ENCODE assay signal across 8 mouse cellular contexts in genomic region chrX:97141170-97142085, GRCm38 (mm10).
A peak's percentile ranks its signal among the peaks of the same experiment; 100 is the strongest.
DNase-seq lines count a peak whose midpoint lies in the region; ATAC-seq and TF ChIP-seq lines count a peak whose summit lies in the region.
"Not testable (repeated sequence)": the region's sequence is repeated elsewhere in the genome, so short reads cannot be mapped to it uniquely, and the experiment has no call there.

No protein-coding gene starts in this region.

- WGBS in embryonic facial prominence, embryonic 11.5 days, result 55% methylated on average over 17 of the region's 27 CpGs
- WGBS in forebrain, embryonic 16.5 days, result 42% methylated on average over 16 of the region's 27 CpGs
- WGBS in heart, postnatal 0 days, result 48% methylated on average over 13 of the region's 27 CpGs
- 58% methylated on average over 16 of the region's 27 CpGs for WGBS in kidney, embryonic 14.5 days
- 45% methylated on average over 16 of the region's 27 CpGs for WGBS in lung, embryonic 16.5 days
- WGBS in stomach, embryonic 16.5 days, result 45% methylated on average over 14 of the region's 27 CpGs

- not testable (repeated sequence) for H3K36me3 ChIP-seq in embryonic facial prominence, embryonic 11.5 days (replicated peaks; ENCODE audit: control insufficient read depth, insufficient read depth, low read depth, low read length); forebrain, embryonic 16.5 days (ENCODE audit: control insufficient read depth, insufficient read depth); heart, postnatal 0 days (replicated peaks; ENCODE audit: control insufficient read depth, insufficient read depth, low read length); kidney, embryonic 14.5 days (ENCODE audit: control insufficient read depth, insufficient read depth, low read length); lung, embryonic 16.5 days (ENCODE audit: control insufficient read depth, insufficient read depth, low read length); stomach, embryonic 16.5 days (ENCODE audit: control insufficient read depth, insufficient read depth, low read length)

- TF ChIP-seq CTCF in heart, postnatal 0 days (IDR thresholded peaks at IDR 0.05; ENCODE audit: low read depth), result not testable (repeated sequence)

- not testable (repeated sequence) for H3K27me3 ChIP-seq in embryonic facial prominence, embryonic 11.5 days (ENCODE audit: control insufficient read depth, insufficient read depth, low read length); forebrain, embryonic 16.5 days (replicated peaks; ENCODE audit: control insufficient read depth, insufficient read depth, low read length); heart, postnatal 0 days (ENCODE audit: control insufficient read depth, insufficient read depth, low read length); kidney, embryonic 14.5 days (ENCODE audit: control insufficient read depth, insufficient read depth, low read length); lung, embryonic 16.5 days (ENCODE audit: control insufficient read depth, insufficient read depth, low read depth, low read length); stomach, embryonic 16.5 days (ENCODE audit: control insufficient read depth, insufficient read depth, low read length)

- H3K9ac ChIP-seq in embryonic facial prominence, embryonic 11.5 days (replicated peaks; ENCODE audit: low read length); forebrain, embryonic 16.5 days (replicated peaks; ENCODE audit: low read depth, low read length); heart, postnatal 0 days (replicated peaks; ENCODE audit: low read depth, low read length); kidney, embryonic 14.5 days (ENCODE audit: low read depth, low read length); lung, embryonic 16.5 days (ENCODE audit: low read length); stomach, embryonic 16.5 days (ENCODE audit: low read length): not testable (repeated sequence)

- peak; percentile 53 for DNase-seq in CD4-positive, CD25-positive, alpha-beta regulatory T cell, adult 2 months (ENCODE audit: low read depth, low spot score)
- DNase-seq in embryonic facial prominence, embryonic 11.5 days (ENCODE audit: low spot score), result peak; percentile 3
- not testable (repeated sequence) for DNase-seq in heart, postnatal 0 days (ENCODE audit: low spot score)
- peak; percentile 58 for DNase-seq in naive thymus-derived CD4-positive, alpha-beta T cell, adult 2 months (ENCODE audit: low read depth)

- ATAC-seq in embryonic facial prominence, embryonic 11.5 days (replicated peaks; ENCODE audit: insufficient number of reproducible peaks, low FRiP score, low TSS enrichment, low read depth); heart, postnatal 0 days (ENCODE audit: insufficient read depth, low read depth); lung, embryonic 16.5 days (ENCODE audit: low read depth); stomach, embryonic 16.5 days (ENCODE audit: insufficient read depth, low FRiP score): not testable (repeated sequence)
- ATAC-seq in forebrain, embryonic 16.5 days, result peak; percentile 74
- peak; percentile 60; the same call in 1 of the 2 replicates for ATAC-seq in kidney, embryonic 14.5 days (ENCODE audit: low FRiP score, low TSS enrichment)

- H3K4me3 ChIP-seq in embryonic facial prominence, embryonic 11.5 days (ENCODE audit: low read depth, low read length), result peak overlapping the region; percentile 10; the same call in 1 of the 2 replicates
- H3K4me3 ChIP-seq in forebrain, embryonic 16.5 days (replicated peaks; ENCODE audit: low read length), result peak overlapping the region; percentile 26
- peak overlapping the region; percentile 23; the same call in 1 of the 2 replicates for H3K4me3 ChIP-seq in heart, postnatal 0 days (ENCODE audit: low read depth, low read length)
- H3K4me3 ChIP-seq in kidney, embryonic 14.5 days (ENCODE audit: low read length), result peak overlapping the region; percentile 16; the same call in 1 of the 2 replicates
- H3K4me3 ChIP-seq in lung, embryonic 16.5 days (ENCODE audit: low read length), result peak overlapping the region; percentile 19; the same call in 1 of the 2 replicates
- 0 out of 2 replicates have a peak overlapping the region, but pooled peaks have one; percentile 11 for H3K4me3 ChIP-seq in stomach, embryonic 16.5 days (replicated peaks; ENCODE audit: low read length)

- not testable (repeated sequence) for TF ChIP-seq EP300 in heart, postnatal 0 days (IDR thresholded peaks at IDR 0.05; ENCODE audit: low read depth)

- not testable (repeated sequence) for H3K4me2 ChIP-seq in embryonic facial prominence, embryonic 11.5 days (ENCODE audit: low read depth, low read length); forebrain, embryonic 16.5 days (ENCODE audit: low read length); heart, postnatal 0 days (ENCODE audit: low read depth, low read length); kidney, embryonic 14.5 days (replicated peaks; ENCODE audit: low read depth, low read length)
- H3K4me2 ChIP-seq in lung, embryonic 16.5 days (ENCODE audit: low read depth, low read length), result 0 out of 2 replicates have a peak overlapping the region, but pooled peaks have one; percentile 25
- H3K4me2 ChIP-seq in stomach, embryonic 16.5 days (ENCODE audit: low read depth, low read length), result peak overlapping the region; percentile 21; the same call in 1 of the 2 replicates

- not testable (repeated sequence) for H3K27ac ChIP-seq in embryonic facial prominence, embryonic 11.5 days (replicated peaks; ENCODE audit: low read depth, low read length); forebrain, embryonic 16.5 days (ENCODE audit: low read length); heart, postnatal 0 days (ENCODE audit: low read depth); kidney, embryonic 14.5 days (ENCODE audit: low read depth, low read length); lung, embryonic 16.5 days (ENCODE audit: low read length); stomach, embryonic 16.5 days (ENCODE audit: low read length)

- not testable (repeated sequence) for H3K9me3 ChIP-seq in embryonic facial prominence, embryonic 11.5 days (replicated peaks; ENCODE audit: control insufficient read depth, low read length); forebrain, embryonic 16.5 days (ENCODE audit: control insufficient read depth, low read length); heart, postnatal 0 days (replicated peaks; ENCODE audit: control insufficient read depth, low read length); kidney, embryonic 14.5 days (ENCODE audit: control insufficient read depth, low read length); lung, embryonic 16.5 days (ENCODE audit: control insufficient read depth, low read length); stomach, embryonic 16.5 days (replicated peaks; ENCODE audit: control insufficient read depth, low read length)

- H3K4me1 ChIP-seq in embryonic facial prominence, embryonic 11.5 days (ENCODE audit: control insufficient read depth, insufficient read depth, low read length); forebrain, embryonic 16.5 days (replicated peaks; ENCODE audit: control insufficient read depth, insufficient read depth, low read length); heart, postnatal 0 days (ENCODE audit: control insufficient read depth, insufficient read depth); kidney, embryonic 14.5 days (ENCODE audit: control insufficient read depth, insufficient read depth, low read length); lung, embryonic 16.5 days (replicated peaks; ENCODE audit: control insufficient read depth, insufficient read depth, low read length); stomach, embryonic 16.5 days (ENCODE audit: control insufficient read depth, insufficient read depth, low read length): not testable (repeated sequence)
